Mouse (Mus musculus): ENCODE results near the gene Shank2. TPM values are rescaled to one million over a fixed set of nuclear protein-coding genes. Genes with fewer than 3 reads are reported as not detected.

Shank2 gene
- polyA plus RNA-seq, 1 experiment from 2014 or later: 16.1 TPM

- no peak overlapping the region for H3K27ac ChIP-seq (ENCODE audit: low read depth, low read length)
- ATAC-seq (ENCODE audit: low read depth): no peak
- H3K4me3 ChIP-seq (ENCODE audit: low read depth, low read length): no peak overlapping the region
- WGBS: 88% methylated on average over 3 of the region's 3 CpGs
- H3K4me2 ChIP-seq (ENCODE audit: low read depth, low read length): no peak overlapping the region
- H3K27me3 ChIP-seq (ENCODE audit: control insufficient read depth, insufficient read depth, low read length): no peaks in the 10 kb centered on the region
- no peak overlapping the region for H3K9ac ChIP-seq (replicated peaks; ENCODE audit: low read depth, low read length)
- H3K9me3 ChIP-seq (ENCODE audit: control insufficient read depth, low read length): no peaks in the 10 kb centered on the region
- no peaks in the 10 kb centered on the region for H3K4me1 ChIP-seq (ENCODE audit: control insufficient read depth, insufficient read depth, low read length)
- no peaks in the 10 kb centered on the region for H3K36me3 ChIP-seq (ENCODE audit: control insufficient read depth, insufficient read depth, low read length)
Observed at GRCm38 (mm10) chr7:144021801-144022200, 20.1 kb downstream of the Shank2 start.

- no peak overlapping the region for H3K4me2 ChIP-seq (ENCODE audit: low read depth, low read length)
- no peaks in the 10 kb centered on the region for H3K4me1 ChIP-seq (ENCODE audit: control insufficient read depth, insufficient read depth, low read length)
- H3K9ac ChIP-seq (replicated peaks; ENCODE audit: low read depth, low read length): no peak overlapping the region
- WGBS: 38% methylated on average over 5 of the region's 5 CpGs
- H3K27me3 ChIP-seq (ENCODE audit: control insufficient read depth, insufficient read depth, low read length): no peaks in the 10 kb centered on the region
- H3K27ac ChIP-seq (ENCODE audit: low read depth, low read length): no peak overlapping the region
- no peak overlapping the region for H3K4me3 ChIP-seq (ENCODE audit: low read depth, low read length)
- no peaks in the 10 kb centered on the region for H3K9me3 ChIP-seq (ENCODE audit: control insufficient read depth, low read length)
- no peak for ATAC-seq (ENCODE audit: low read depth)
- no peaks in the 10 kb centered on the region for H3K36me3 ChIP-seq (ENCODE audit: control insufficient read depth, insufficient read depth, low read length)
Observed at GRCm38 (mm10) chr7:144022682-144023081, 21.0 kb downstream of the Shank2 start.

GRCm38 (mm10) chr7:144023561-144023960 lies 21.8 kb downstream of the Shank2 start:
- ATAC-seq (ENCODE audit: low read depth): no peak
- no peak overlapping the region for H3K4me2 ChIP-seq (ENCODE audit: low read depth, low read length)
- H3K27me3 ChIP-seq (ENCODE audit: control insufficient read depth, insufficient read depth, low read length): no peaks in the 10 kb centered on the region
- H3K36me3 ChIP-seq (ENCODE audit: control insufficient read depth, insufficient read depth, low read length): no peaks in the 10 kb centered on the region
- H3K9me3 ChIP-seq (ENCODE audit: control insufficient read depth, low read length): no peaks in the 10 kb centered on the region
- 66% methylated on average over 4 of the region's 4 CpGs for WGBS
- H3K4me3 ChIP-seq (ENCODE audit: low read depth, low read length): no peak overlapping the region
- no peak overlapping the region for H3K9ac ChIP-seq (replicated peaks; ENCODE audit: low read depth, low read length)
- no peaks in the 10 kb centered on the region for H3K4me1 ChIP-seq (ENCODE audit: control insufficient read depth, insufficient read depth, low read length)
- H3K27ac ChIP-seq (ENCODE audit: low read depth, low read length): no peak overlapping the region

GRCm38 (mm10) chr7:144026024-144026752 lies 24.5 kb downstream of the Shank2 start:
- ATAC-seq (ENCODE audit: low read depth): no peak
- no peaks in the 10 kb centered on the region for H3K36me3 ChIP-seq (ENCODE audit: control insufficient read depth, insufficient read depth, low read length)
- H3K27me3 ChIP-seq (ENCODE audit: control insufficient read depth, insufficient read depth, low read length): no peaks in the 10 kb centered on the region
- no peaks in the 10 kb centered on the region for H3K4me1 ChIP-seq (ENCODE audit: control insufficient read depth, insufficient read depth, low read length)
- no peak overlapping the region for H3K4me2 ChIP-seq (ENCODE audit: low read depth, low read length)
- no peak overlapping the region for H3K27ac ChIP-seq (ENCODE audit: low read depth, low read length)
- no peak overlapping the region for H3K4me3 ChIP-seq (ENCODE audit: low read depth, low read length)
- WGBS: 80% methylated on average over 12 of the region's 12 CpGs
- no peaks in the 10 kb centered on the region for H3K9me3 ChIP-seq (ENCODE audit: control insufficient read depth, low read length)
- no peak overlapping the region for H3K9ac ChIP-seq (replicated peaks; ENCODE audit: low read depth, low read length)

- Histone ChIP-seq H3K27me3 (ENCODE audit: control insufficient read depth, insufficient read depth, low read length) (no peaks in the 10 kb centered on the region), H3K4me3 (ENCODE audit: low read depth, low read length) (no peak overlapping the region), H3K36me3 (ENCODE audit: control insufficient read depth, insufficient read depth, low read length) (no peaks in the 10 kb centered on the region), H3K4me1 (ENCODE audit: control insufficient read depth, insufficient read depth, low read length) (no peaks in the 10 kb centered on the region), H3K9ac (replicated peaks; ENCODE audit: low read depth, low read length) (no peak overlapping the region), H3K4me2 (ENCODE audit: low read depth, low read length) (no peak overlapping the region), H3K9me3 (ENCODE audit: control insufficient read depth, low read length) (no peaks in the 10 kb centered on the region), H3K27ac (ENCODE audit: low read depth, low read length) (no peak overlapping the region)
- ATAC-seq (ENCODE audit: low read depth): no peak
- 61% methylated on average over 5 of the region's 5 CpGs for WGBS
Observed at GRCm38 (mm10) chr7:144029246-144029645, 27.5 kb downstream of the Shank2 start.

- Histone ChIP-seq H3K4me3 (ENCODE audit: low read depth, low read length) (no peak overlapping the region), H3K27ac (ENCODE audit: low read depth, low read length) (no peak overlapping the region), H3K4me2 (ENCODE audit: low read depth, low read length) (no peak overlapping the region), H3K9ac (replicated peaks; ENCODE audit: low read depth, low read length) (no peak overlapping the region), H3K36me3 (ENCODE audit: control insufficient read depth, insufficient read depth, low read length) (no peaks in the 10 kb centered on the region), H3K4me1 (ENCODE audit: control insufficient read depth, insufficient read depth, low read length) (no peaks in the 10 kb centered on the region), H3K27me3 (ENCODE audit: control insufficient read depth, insufficient read depth, low read length) (no peaks in the 10 kb centered on the region), H3K9me3 (ENCODE audit: control insufficient read depth, low read length) (no peaks in the 10 kb centered on the region)
- 77% methylated on average over 11 of the region's 11 CpGs for WGBS
- ATAC-seq (ENCODE audit: low read depth): no peak
Observed at GRCm38 (mm10) chr7:144030796-144031195, 29.1 kb downstream of the Shank2 start.

- no peaks in the 10 kb centered on the region for H3K9me3 ChIP-seq (ENCODE audit: control insufficient read depth, low read length)
- 93% methylated on average over 3 of the region's 3 CpGs for WGBS
Observed at GRCm38 (mm10) chr7:144031611-144032010, 29.9 kb downstream of the Shank2 start.

GRCm38 (mm10) chr7:144037541-144037940 lies 35.8 kb downstream of the Shank2 start:
- ATAC-seq (ENCODE audit: low read depth): no peak
- Histone ChIP-seq H3K27me3 (ENCODE audit: control insufficient read depth, insufficient read depth, low read length) (no peaks in the 10 kb centered on the region), H3K9me3 (ENCODE audit: control insufficient read depth, low read length) (no peaks in the 10 kb centered on the region), H3K4me1 (ENCODE audit: control insufficient read depth, insufficient read depth, low read length) (peaks cover 8% of the 10 kb centered on the region; the same call in 1 of the 2 replicates), H3K4me3 (ENCODE audit: low read depth, low read length) (no peak overlapping the region), H3K36me3 (ENCODE audit: control insufficient read depth, insufficient read depth, low read length) (no peaks in the 10 kb centered on the region), H3K4me2 (ENCODE audit: low read depth, low read length) (no peak overlapping the region), H3K27ac (ENCODE audit: low read depth, low read length) (peak overlapping the region; percentile 25), H3K9ac (replicated peaks; ENCODE audit: low read depth, low read length) (no peak overlapping the region)
- WGBS: 94% methylated on average over 11 of the region's 11 CpGs

More at GRCm38 (mm10) chr7:144031611-144032010, 29.9 kb downstream of the Shank2 start:
- H3K36me3 ChIP-seq (ENCODE audit: control insufficient read depth, insufficient read depth, low read length): no peaks in the 10 kb centered on the region
- no peak overlapping the region for H3K9ac ChIP-seq (replicated peaks; ENCODE audit: low read depth, low read length)
- ATAC-seq (ENCODE audit: low read depth): no peak
- H3K27me3 ChIP-seq (ENCODE audit: control insufficient read depth, insufficient read depth, low read length): no peaks in the 10 kb centered on the region
- no peaks in the 10 kb centered on the region for H3K4me1 ChIP-seq (ENCODE audit: control insufficient read depth, insufficient read depth, low read length)
- H3K27ac ChIP-seq (ENCODE audit: low read depth, low read length): no peak overlapping the region
- no peak overlapping the region for H3K4me2 ChIP-seq (ENCODE audit: low read depth, low read length)
- no peak overlapping the region for H3K4me3 ChIP-seq (ENCODE audit: low read depth, low read length)

GRCm38 (mm10) chr7:144037966-144038669 lies 36.4 kb downstream of the Shank2 start:
- Histone ChIP-seq H3K4me1 (ENCODE audit: control insufficient read depth, insufficient read depth, low read length) (peaks cover 8% of the 10 kb centered on the region; the same call in 1 of the 2 replicates), H3K9me3 (ENCODE audit: control insufficient read depth, low read length) (no peaks in the 10 kb centered on the region), H3K27ac (ENCODE audit: low read depth, low read length) (peak overlapping the region; percentile 63), H3K36me3 (ENCODE audit: control insufficient read depth, insufficient read depth, low read length) (no peaks in the 10 kb centered on the region), H3K4me3 (ENCODE audit: low read depth, low read length) (no peak overlapping the region), H3K4me2 (ENCODE audit: low read depth, low read length) (no peak overlapping the region), H3K9ac (replicated peaks; ENCODE audit: low read depth, low read length) (no peak overlapping the region), H3K27me3 (ENCODE audit: control insufficient read depth, insufficient read depth, low read length) (no peaks in the 10 kb centered on the region)
- WGBS: 33% methylated on average over 9 of the region's 9 CpGs
- ATAC-seq (ENCODE audit: low read depth): peak; percentile 92
